ENCODE assay signal across 9 mouse cellular contexts in the genomic region with DNA sequence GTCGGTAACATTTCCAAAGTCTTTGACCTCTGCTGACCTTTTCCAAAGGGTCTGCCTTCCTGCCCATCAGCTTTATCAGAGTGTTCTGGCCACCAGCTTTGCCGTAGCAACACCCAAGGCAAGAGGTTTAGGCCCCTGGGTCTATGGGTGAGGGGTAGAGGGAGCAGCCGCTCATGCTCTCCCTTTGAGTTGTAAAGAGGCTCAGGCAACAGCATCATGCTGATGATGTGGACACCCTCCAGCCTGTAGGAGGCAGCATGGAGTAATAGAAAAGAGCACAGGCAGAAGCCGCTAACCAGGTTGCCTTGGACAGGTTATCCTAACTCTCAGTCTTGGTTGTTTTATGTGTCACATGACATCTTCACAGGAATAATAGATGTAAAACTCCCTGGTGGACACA.
DNase-seq lines count a peak whose midpoint lies in the region; ATAC-seq and TF ChIP-seq lines count a peak whose summit lies in the region.
"Had no signal": no experiment of that assay in that cellular context is flagged by ENCODE, and none has a peak within 500 bp of the region (broad histone marks: within the 10 kb centered on the region; RNA-seq: fewer than 3 reads in every experiment).

No protein-coding gene starts in this region.

- H3K4me1 ChIP-seq in testis, adult 2 months (ENCODE audit: control insufficient read depth, insufficient read depth, low read length), result no peaks in the 10 kb centered on the region
- H3K4me1 ChIP-seq in lung, postnatal 0 days (ENCODE audit: insufficient read depth, low read depth, low read length), result no peaks in the 10 kb centered on the region
- H3K4me1 ChIP-seq: hindbrain, embryonic 15.5 days had no signal

- TF ChIP-seq EP300 in lung, postnatal 0 days (IDR thresholded peaks at IDR 0.05), result no peak

- TF ChIP-seq POLR2A in testis, adult 2 months (IDR thresholded peaks at IDR 0.05; ENCODE audit: control insufficient read depth, low read depth, low read length), result no peak

- no peak overlapping the region for H3K27ac ChIP-seq in gastrocnemius, adult 2 months
- H3K27ac ChIP-seq in testis, adult 2 months (ENCODE audit: control insufficient read depth, insufficient read depth, low read depth, low read length), result no peak overlapping the region
- no peak overlapping the region for H3K27ac ChIP-seq in lung, postnatal 0 days (ENCODE audit: low read length)
- H3K27ac ChIP-seq: hindbrain, embryonic 15.5 days had no signal

- DNase-seq in gastrocnemius, adult 2 months, result peak; percentile 51
- DNase-seq in gastrocnemius, adult 8-10 months (ENCODE audit: low spot score in 2 of 2), result no peak
- DNase-seq in testis, postnatal 14 days (ENCODE audit: low spot score), result no peak
- peak; percentile 64 for DNase-seq in embryo, embryonic 9.5 days (ENCODE audit: extremely low spot score)
- peak; percentile 38 for DNase-seq in lung, postnatal 0 days (ENCODE audit: low spot score)
- DNase-seq in thymus, postnatal 4 days, result peak; percentile 72
- DNase-seq in right cerebral cortex, postnatal 10 days (ENCODE audit: low spot score in 2 of 2), result no peak

- H3K36me3 ChIP-seq in testis, adult 2 months (ENCODE audit: control insufficient read depth, insufficient read depth, low read length), result no peaks in the 10 kb centered on the region
- H3K36me3 ChIP-seq in lung, postnatal 0 days (ENCODE audit: insufficient read depth, low read length), result no peaks in the 10 kb centered on the region
- H3K36me3 ChIP-seq: hindbrain, embryonic 15.5 days had no signal

- intact Hi-C loops in gastrocnemius, adult 2 months (cut with DNase I), result no loop called here

- H3K9ac ChIP-seq in lung, postnatal 0 days (replicated peaks; ENCODE audit: low read depth), result no peak overlapping the region
- H3K9ac ChIP-seq: hindbrain, embryonic 15.5 days had no signal

- H3K4me3 ChIP-seq in gastrocnemius, adult 2 months, result no peak overlapping the region
- no peak overlapping the region for H3K4me3 ChIP-seq in testis, adult 2 months (ENCODE audit: control insufficient read depth, low read depth, low read length)
- no peak overlapping the region for H3K4me3 ChIP-seq in lung, postnatal 0 days (ENCODE audit: low read depth, low read length)
- H3K4me3 ChIP-seq: hindbrain, embryonic 15.5 days had no signal

- WGBS in lung, postnatal 0 days, result 73% methylated on average over 4 of the region's 4 CpGs

- H3K4me2 ChIP-seq in lung, postnatal 0 days (replicated peaks; ENCODE audit: low read depth, low read length), result no peak overlapping the region
- H3K4me2 ChIP-seq: hindbrain, embryonic 15.5 days had no signal

- no peaks in the 10 kb centered on the region for H3K27me3 ChIP-seq in testis, adult 2 months (ENCODE audit: control insufficient read depth, insufficient read depth, low read length)
- H3K27me3 ChIP-seq in lung, postnatal 0 days (replicated peaks; ENCODE audit: insufficient read depth, low read length), result no peaks in the 10 kb centered on the region
- H3K27me3 ChIP-seq: hindbrain, embryonic 15.5 days had no signal

- ATAC-seq in lung, postnatal 0 days, result no peak

- H3K9me3 ChIP-seq in lung, postnatal 0 days (ENCODE audit: low read length), result no peaks in the 10 kb centered on the region
- H3K9me3 ChIP-seq: hindbrain, embryonic 15.5 days had no signal

- peak; percentile 65 for TF ChIP-seq CTCF in gastrocnemius, adult 2 months (IDR thresholded peaks at IDR 0.05)
- TF ChIP-seq CTCF in testis, adult 2 months (IDR thresholded peaks at IDR 0.05; ENCODE audit: control insufficient read depth, insufficient read depth, insufficient replicate concordance, low read depth, low read length), result peak; percentile 14; the same call in 1 of the 2 replicates
- peak; percentile 71 for TF ChIP-seq CTCF in lung, postnatal 0 days (IDR thresholded peaks at IDR 0.05)

Comparison
In these comparisons a context has a peak if more than half of its experiments do, and no peak if none do; other contexts are left out.
1. DNase-seq: peak in gastrocnemius, adult 2 months (single experiment), embryo, embryonic 9.5 days (single experiment), lung, postnatal 0 days (single experiment) and thymus, postnatal 4 days (single experiment); none in gastrocnemius, adult 8-10 months (0 of 2), testis, postnatal 14 days (single experiment) and right cerebral cortex, postnatal 10 days (0 of 2).
2. CTCF ChIP-seq: peak in every context shown above with its lines; median percentile 71 in lung, postnatal 0 days; 65 in gastrocnemius, adult 2 months; 14 in testis, adult 2 months.